Mouse (Mus musculus) heart, embryonic 15.5 days (tissue): ENCODE results near the gene Itpkb. TPM values are rescaled to one million over a fixed set of nuclear protein-coding genes. Genes with fewer than 3 reads are reported as not detected.
A peak's percentile ranks its signal among the peaks of the same experiment; 100 is the strongest.

Experiments
- ATAC-seq: fragments of 200-750 bp; cut with Nextera tagmentation; replicated peaks from 2 replicates; pipeline ENCODE4 v1.8.0; 2017; ENCODE audit warnings: low read depth, moderate TSS enrichment; ENCODE audit not compliant: insufficient number of reproducible peaks, insufficient read depth, low FRiP score
- H3K27ac ChIP-seq: fragments of 300-500 bp; sonication (generic); 2 replicates; pipeline ENCODE4 v1.5.1; 2015; ENCODE audit warnings: mild to moderate bottlenecking, inconsistent platforms
- H3K27me3 ChIP-seq: fragments of 300-500 bp; sonication (generic); 2 replicates; pipeline ENCODE4 v1.6.1; 2015; ENCODE audit warnings: inconsistent platforms
- H3K36me3 ChIP-seq: fragments of 300-500 bp; sonication (generic); 2 replicates; pipeline ENCODE4 v1.6.1; 2015; ENCODE audit warnings: mild to moderate bottlenecking, inconsistent platforms
- H3K4me1 ChIP-seq: fragments of 300-500 bp; sonication (generic); replicated peaks from 2 replicates; pipeline ENCODE4 v1.6.1; 2015; ENCODE audit warnings: inconsistent platforms
- H3K4me2 ChIP-seq: fragments of 300-500 bp; sonication (generic); 2 replicates; pipeline ENCODE4 v1.6.1; 2015; ENCODE audit warnings: inconsistent platforms, mild to moderate bottlenecking, moderate library complexity
- H3K4me3 ChIP-seq: fragments of 300-500 bp; sonication (generic); 2 replicates; pipeline ENCODE4 v1.5.1; 2015; ENCODE audit warnings: mild to moderate bottlenecking, inconsistent platforms
- H3K9ac ChIP-seq: fragments of 300-500 bp; sonication (generic); 2 replicates; pipeline ENCODE4 v1.6.1; 2015; ENCODE audit warnings: mild to moderate bottlenecking, inconsistent platforms
- H3K9me3 ChIP-seq: fragments of 300-500 bp; sonication (generic); replicated peaks from 2 replicates; pipeline ENCODE4 v1.6.1; 2016; ENCODE audit warnings: inconsistent platforms
- WGBS: fragments of 180-500 bp; shearing (Covaris S2); methylation state at CpG from one replicate; pipeline ENCODE4 v1.1.7; 2015; ENCODE audit warnings: mixed read lengths; 5-methylcytosine and 5-hydroxymethylcytosine counted together
- polyA plus RNA-seq: library from polyadenylated mRNA; unstranded; fragments of >200 nt; fragmentation: Nextera tagmentation; extraction: Ambion mirVana; gene quantifications from 2 replicates; pipeline ENCODE4 v1.2.1, GENCODE M21; 2015

Itpkb gene
- polyA plus RNA-seq = 6.1 and 7.5 TPM in 2 replicates

DNA sequence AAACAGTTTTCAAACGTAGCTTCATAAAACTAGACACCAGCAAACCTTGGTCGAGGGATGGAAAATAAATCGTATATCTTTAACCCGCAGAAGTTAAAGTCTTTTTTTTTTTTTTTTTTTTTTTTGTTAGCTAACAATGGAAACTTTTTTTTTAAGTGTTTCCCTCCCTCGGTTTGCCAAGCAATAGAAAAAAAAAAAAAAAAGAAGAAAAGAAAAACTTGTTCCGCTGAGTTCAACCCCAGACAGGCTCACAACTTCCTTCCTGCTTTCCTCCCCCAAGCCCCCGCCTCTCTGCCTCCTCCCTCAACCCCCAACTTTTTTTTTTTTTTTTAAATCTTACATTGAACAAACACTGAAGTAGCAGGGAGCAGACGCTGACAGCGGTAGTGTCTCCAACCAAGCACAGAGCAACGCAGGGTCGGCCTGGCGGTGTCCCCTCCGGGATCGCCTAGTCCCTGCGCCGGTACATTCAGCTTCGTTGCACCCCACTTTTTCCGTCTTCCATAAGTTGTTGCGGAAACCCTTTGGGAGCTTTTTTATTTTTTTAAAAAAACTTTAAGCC is at the start of gene Itpkb:
TSS of gene Itpkb (plus strand) at position 341 of the 562 bp plus-strand sequence.
- Histone ChIP-seq H3K4me2 (peak within 1 kb of the TSS; percentile 89), H3K4me3 (peak within 1 kb of the TSS; percentile 80), H3K36me3 (0 out of 2 replicates have a peak, but pooled peaks cover 4% of the 10 kb centered on the region), H3K4me1 (peaks cover 47% of the 10 kb centered on the region), H3K9ac (peak within 1 kb of the TSS; percentile 85), H3K9me3 (no peaks in the 10 kb centered on the region), H3K27ac (peak within 1 kb of the TSS; percentile 93), H3K27me3 (peaks cover 13% of the 10 kb centered on the region)
- ATAC-seq = peak; percentile 70
- WGBS = 2% methylated on average over 19 of the region's 19 CpGs

- Histone ChIP-seq H3K27ac (no peak overlapping the region), H3K4me2 (no peak overlapping the region), H3K9ac (no peak overlapping the region), H3K27me3 (no peaks in the 10 kb centered on the region), H3K9me3 (no peaks in the 10 kb centered on the region), H3K36me3 (no peaks in the 10 kb centered on the region), H3K4me3 (no peak overlapping the region), H3K4me1 (peaks cover 31% of the 10 kb centered on the region)
- ATAC-seq = no peak
- WGBS = 63% methylated on average over 6 of the region's 6 CpGs
Observed at GRCm38 (mm10) chr1:180282581-180282980, 47.7 kb upstream of the Itpkb start.

- no peaks in the 10 kb centered on the region for H3K9me3 ChIP-seq
- H3K27me3 ChIP-seq = no peaks in the 10 kb centered on the region
- ATAC-seq = no peak; the same call in 1 of the 2 replicates
- H3K4me1 ChIP-seq = peaks cover 25% of the 10 kb centered on the region
- 30% methylated on average over 16 of the region's 16 CpGs for WGBS
- no peak overlapping the region for H3K4me2 ChIP-seq
- H3K9ac ChIP-seq = peak overlapping the region; percentile 23; the same call in 1 of the 2 replicates
- H3K36me3 ChIP-seq = no peaks in the 10 kb centered on the region
- no peak overlapping the region for H3K4me3 ChIP-seq
- peak overlapping the region; percentile 33 for H3K27ac ChIP-seq
Observed at GRCm38 (mm10) chr1:180283813-180284768, 46.2 kb upstream of the Itpkb start.

GRCm38 (mm10) chr1:180286081-180286831 is 44.0 kb upstream of the Itpkb start:
- WGBS = 68% methylated on average over 15 of the region's 15 CpGs
- H3K27ac ChIP-seq = no peak overlapping the region; the same call in 1 of the 2 replicates
- peaks cover 15% of the 10 kb centered on the region for H3K4me1 ChIP-seq
- H3K4me3 ChIP-seq = no peak overlapping the region
- H3K9ac ChIP-seq = no peak overlapping the region
- ATAC-seq = no peak
- no peaks in the 10 kb centered on the region for H3K9me3 ChIP-seq
- no peak overlapping the region for H3K4me2 ChIP-seq
- H3K27me3 ChIP-seq = no peaks in the 10 kb centered on the region
- no peaks in the 10 kb centered on the region for H3K36me3 ChIP-seq

- H3K9me3 ChIP-seq = no peaks in the 10 kb centered on the region
- H3K4me1 ChIP-seq = peaks cover 15% of the 10 kb centered on the region
- H3K27me3 ChIP-seq = no peaks in the 10 kb centered on the region
- no peak overlapping the region for H3K9ac ChIP-seq
- no peak overlapping the region for H3K4me3 ChIP-seq
- H3K4me2 ChIP-seq = no peak overlapping the region
- H3K36me3 ChIP-seq = no peaks in the 10 kb centered on the region
- H3K27ac ChIP-seq = no peak overlapping the region
- 77% methylated on average over 7 of the region's 7 CpGs for WGBS
- ATAC-seq = no peak
Observed at GRCm38 (mm10) chr1:180288227-180288626, 42.1 kb upstream of the Itpkb start.

DNA sequence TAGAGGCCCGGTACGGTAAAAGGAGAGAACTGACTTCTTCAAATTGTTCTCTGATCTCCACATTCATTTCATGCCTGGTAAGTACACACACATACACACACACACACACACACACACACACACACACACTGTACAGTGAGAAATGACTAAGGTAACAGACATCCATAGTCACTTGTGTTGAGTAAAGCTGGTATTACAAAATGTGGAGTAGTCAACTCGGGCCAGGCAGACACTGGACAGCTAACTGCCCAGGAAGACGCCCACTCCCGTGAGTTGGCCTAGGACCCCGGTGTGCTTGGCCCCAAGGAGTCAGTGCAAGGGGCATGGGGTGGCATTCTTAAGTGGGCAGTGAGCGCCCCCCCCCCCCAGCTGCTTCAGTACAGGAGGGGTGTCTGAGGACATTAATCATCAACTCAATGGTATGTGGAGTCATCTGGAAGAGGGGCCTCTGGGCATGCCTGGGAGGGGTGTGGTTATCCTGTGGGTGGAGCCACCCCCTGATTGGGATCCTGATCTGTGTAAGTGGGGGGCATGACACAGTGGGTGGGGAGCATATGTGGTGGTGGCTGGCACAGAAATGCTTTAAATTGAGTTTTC is 41.3 kb upstream of the Itpkb start:
- Histone ChIP-seq H3K27ac (no peak overlapping the region), H3K36me3 (no peaks in the 10 kb centered on the region), H3K27me3 (no peaks in the 10 kb centered on the region), H3K4me1 (peaks cover 10% of the 10 kb centered on the region), H3K9me3 (no peaks in the 10 kb centered on the region), H3K4me2 (no peak overlapping the region), H3K4me3 (no peak overlapping the region), H3K9ac (no peak overlapping the region)
- WGBS = 84% methylated on average over 7 of the region's 7 CpGs
- no peak for ATAC-seq

GRCm38 (mm10) chr1:180289788-180290187 is 40.5 kb upstream of the Itpkb start:
- Histone ChIP-seq H3K9me3 (no peaks in the 10 kb centered on the region), H3K36me3 (no peaks in the 10 kb centered on the region), H3K4me1 (peaks cover 4% of the 10 kb centered on the region; the same call in 1 of the 2 replicates), H3K9ac (no peak overlapping the region), H3K4me2 (no peak overlapping the region), H3K27ac (no peak overlapping the region), H3K27me3 (no peaks in the 10 kb centered on the region), H3K4me3 (no peak overlapping the region)
- WGBS = 68% methylated on average over 5 of the region's 5 CpGs
- ATAC-seq = no peak

- H3K4me3 ChIP-seq = no peak overlapping the region
- H3K9me3 ChIP-seq = no peaks in the 10 kb centered on the region
- no peak for ATAC-seq
- 78% methylated on average over 4 of the region's 4 CpGs for WGBS
- no peak overlapping the region for H3K27ac ChIP-seq
- no peaks in the 10 kb centered on the region for H3K36me3 ChIP-seq
- no peaks in the 10 kb centered on the region for H3K27me3 ChIP-seq
- no peak overlapping the region for H3K4me2 ChIP-seq
- H3K9ac ChIP-seq = no peak overlapping the region
- peaks cover 4% of the 10 kb centered on the region; the same call in 1 of the 2 replicates for H3K4me1 ChIP-seq
Observed at GRCm38 (mm10) chr1:180290358-180290757, 39.9 kb upstream of the Itpkb start.

- Histone ChIP-seq H3K4me1 (no peaks in the 10 kb centered on the region), H3K27ac (no peak overlapping the region)
- WGBS = 77% methylated on average over 9 of the region's 9 CpGs
Observed at GRCm38 (mm10) chr1:180296088-180296487, 34.2 kb upstream of the Itpkb start.

DNA sequence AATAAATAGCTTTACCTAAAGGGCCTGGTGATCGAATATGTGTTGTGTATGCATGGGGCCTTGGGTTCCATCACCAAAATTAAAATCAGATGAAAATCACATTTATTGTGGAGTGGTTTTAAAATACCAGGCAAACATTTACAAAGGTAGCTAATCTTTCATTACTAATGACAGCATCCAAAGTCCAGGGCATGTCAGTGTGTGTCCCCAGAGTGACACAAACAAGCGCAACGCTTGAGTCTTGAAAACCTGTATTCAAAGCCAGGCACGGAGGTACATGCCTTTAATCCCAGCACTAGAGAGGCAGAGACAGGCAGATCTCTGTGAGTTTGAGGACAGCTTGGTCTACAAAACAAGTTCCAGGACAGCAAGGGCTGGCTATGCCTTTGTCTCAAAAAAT is 30.6 kb upstream of the Itpkb start:
- ATAC-seq = no peak

More at GRCm38 (mm10) chr1:180296088-180296487, 34.2 kb upstream of the Itpkb start:
- H3K9me3 ChIP-seq = no peaks in the 10 kb centered on the region
- H3K27me3 ChIP-seq = no peaks in the 10 kb centered on the region
- no peaks in the 10 kb centered on the region for H3K36me3 ChIP-seq
- H3K4me2 ChIP-seq = no peak overlapping the region
- no peak overlapping the region for H3K4me3 ChIP-seq
- no peak for ATAC-seq
- H3K9ac ChIP-seq = no peak overlapping the region

DNA sequence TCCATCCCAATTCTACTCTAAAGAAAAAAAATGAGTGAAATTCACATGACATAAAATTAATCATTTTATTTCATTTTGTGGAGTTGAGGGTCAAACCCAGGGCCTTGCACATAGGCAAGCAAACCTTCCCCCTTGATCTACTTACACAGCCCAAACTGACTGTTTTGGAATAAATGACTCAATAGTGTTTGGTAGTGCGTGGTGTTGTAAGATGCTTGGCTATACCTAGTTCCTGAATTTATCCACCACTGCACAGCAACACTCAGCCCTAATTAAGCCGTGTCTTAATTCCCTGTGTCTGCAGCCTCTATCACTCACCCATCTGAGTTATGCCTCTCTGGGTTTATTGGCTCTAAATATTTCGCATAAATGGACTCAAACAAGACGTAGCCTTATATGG is 30.0 kb upstream of the Itpkb start:
- ATAC-seq = no peak
- H3K36me3 ChIP-seq = no peaks in the 10 kb centered on the region
- WGBS = 88% methylated on average over 4 of the region's 4 CpGs
- no peak overlapping the region for H3K27ac ChIP-seq
- no peaks in the 10 kb centered on the region for H3K9me3 ChIP-seq
- peaks cover 11% of the 10 kb centered on the region for H3K4me1 ChIP-seq
- H3K27me3 ChIP-seq = no peaks in the 10 kb centered on the region
- H3K4me3 ChIP-seq = no peak overlapping the region
- no peak overlapping the region for H3K4me2 ChIP-seq
- no peak overlapping the region for H3K9ac ChIP-seq

More for the DNA sequence above, 30.6 kb upstream of the Itpkb start:
- no peaks in the 10 kb centered on the region for H3K36me3 ChIP-seq
- H3K9me3 ChIP-seq = no peaks in the 10 kb centered on the region
- no peaks in the 10 kb centered on the region for H3K27me3 ChIP-seq
- peaks cover 11% of the 10 kb centered on the region for H3K4me1 ChIP-seq
- no peak overlapping the region for H3K27ac ChIP-seq
- no peak overlapping the region for H3K4me2 ChIP-seq
- WGBS = 91% methylated on average over 4 of the region's 4 CpGs
- no peak overlapping the region for H3K9ac ChIP-seq
- no peak overlapping the region for H3K4me3 ChIP-seq
